Mouse (Mus musculus) heart, embryonic 11.5 days (tissue): ENCODE data around the gene Gm20388. TPM values are rescaled to one million over a fixed set of nuclear protein-coding genes. Genes with fewer than 3 reads are reported as not detected.

ENCODE experiments used
- ATAC-seq: fragments of 200-750 bp; cut with Nextera tagmentation; replicated peaks from 2 replicates; pipeline ENCODE4 v1.8.0; 2017; ENCODE audit warnings: moderate library complexity; ENCODE audit not compliant: insufficient number of reproducible peaks, low FRiP score, low TSS enrichment
- H3K27ac ChIP-seq: fragments of 300-500 bp; sonication (generic); 2 replicates; pipeline ENCODE4 v1.5.1; 2014; ENCODE audit warnings: mild to moderate bottlenecking, low read depth, low read length
- H3K27me3 ChIP-seq: fragments of 300-500 bp; sonication (generic); 2 replicates; pipeline ENCODE4 v1.6.1; 2014; ENCODE audit warnings: mild to moderate bottlenecking, low read length, mixed read lengths; ENCODE audit not compliant: control insufficient read depth, insufficient read depth
- H3K36me3 ChIP-seq: fragments of 300-500 bp; sonication (generic); 2 replicates; pipeline ENCODE4 v1.6.1; 2014; ENCODE audit warnings: mild to moderate bottlenecking, low read length, moderate library complexity, mixed read lengths; ENCODE audit not compliant: control insufficient read depth, insufficient read depth
- H3K4me1 ChIP-seq: fragments of 300-500 bp; sonication (generic); 2 replicates; pipeline ENCODE4 v1.6.1; 2014; ENCODE audit warnings: low read length; ENCODE audit not compliant: control insufficient read depth, insufficient read depth
- H3K4me2 ChIP-seq: fragments of 300-500 bp; sonication (generic); 2 replicates; pipeline ENCODE4 v1.6.1; 2014; ENCODE audit warnings: mild to moderate bottlenecking, moderate library complexity
- H3K4me3 ChIP-seq: fragments of 300-500 bp; sonication (generic); 2 replicates; pipeline ENCODE4 v1.5.1; 2014; ENCODE audit warnings: low read depth, low read length
- H3K9ac ChIP-seq: fragments of 300-500 bp; sonication (generic); 2 replicates; pipeline ENCODE4 v1.6.1; 2014; ENCODE audit warnings: mild to moderate bottlenecking, low read depth, low read length, moderate library complexity
- H3K9me3 ChIP-seq: fragments of 300-500 bp; sonication (generic); replicated peaks from 2 replicates; pipeline ENCODE4 v1.6.1; 2016; ENCODE audit warnings: low read length; ENCODE audit not compliant: control insufficient read depth
- WGBS: fragments of 180-500 bp; shearing (Covaris S2); extraction: QIAGEN DNeasy Blood & Tissue Kit; methylation state at CpG from one replicate; pipeline ENCODE4 v1.1.7; 2014; ENCODE audit not compliant: insufficient replicate concordance; 5-methylcytosine and 5-hydroxymethylcytosine counted together
- polyA plus RNA-seq: library from polyadenylated mRNA; unstranded; fragments of >200 nt; fragmentation: Nextera tagmentation; extraction: Ambion mirVana; gene quantifications from 2 replicates; pipeline ENCODE4 v1.2.1, GENCODE M21; 2014

Gene Gm20388
- polyA plus RNA-seq, 1 experiment from 2014 or later = 6.4 TPM

GRCm38 (mm10) chr8:122143231-122143630, 2232.6 kb downstream of the Gm20388 start:
- Histone ChIP-seq H3K4me2 (no peak overlapping the region), H3K27me3 (no peaks in the 10 kb centered on the region), H3K4me3 (no peak overlapping the region), H3K9ac (no peak overlapping the region), H3K9me3 (no peaks in the 10 kb centered on the region), H3K36me3 (no peaks in the 10 kb centered on the region), H3K4me1 (peaks cover 34% of the 10 kb centered on the region), H3K27ac (no peak overlapping the region)
- no peak for ATAC-seq
- 95% methylated on average over 1 of the region's 1 CpGs for WGBS

GRCm38 (mm10) chr8:122144729-122145311, 2234.2 kb downstream of the Gm20388 start:
- Histone ChIP-seq H3K27me3 (no peaks in the 10 kb centered on the region), H3K9me3 (no peaks in the 10 kb centered on the region), H3K27ac (peak overlapping the region; percentile 63), H3K4me1 (peaks cover 32% of the 10 kb centered on the region), H3K4me3 (no peak overlapping the region), H3K36me3 (no peaks in the 10 kb centered on the region), H3K9ac (no peak overlapping the region), H3K4me2 (no peak overlapping the region)
- ATAC-seq = peak; percentile 37
- WGBS = 29% methylated on average over 11 of the region's 11 CpGs

DNA sequence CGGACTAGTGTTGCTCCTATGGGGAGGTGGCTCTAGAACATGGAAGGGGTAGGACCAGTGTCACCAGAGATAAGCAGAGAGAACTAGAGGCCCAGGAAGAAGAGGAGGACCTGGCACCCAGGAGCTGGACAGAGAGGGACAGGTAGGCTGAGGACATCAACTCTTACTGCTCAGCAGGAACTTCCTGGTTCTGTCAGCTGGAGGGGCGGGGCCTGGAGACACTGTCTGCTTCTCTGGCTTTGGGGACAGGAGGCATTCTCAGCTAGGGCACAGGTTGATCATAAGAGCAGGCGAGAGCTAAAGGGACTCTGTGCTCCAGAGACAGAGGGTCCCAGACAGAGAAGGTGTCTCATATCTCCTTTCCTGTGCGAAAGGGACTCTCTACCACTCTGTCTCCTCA, 2238.4 kb downstream of the Gm20388 start:
- H3K27me3 ChIP-seq = no peaks in the 10 kb centered on the region
- no peak for ATAC-seq
- no peaks in the 10 kb centered on the region for H3K9me3 ChIP-seq
- H3K4me2 ChIP-seq = no peak overlapping the region
- 71% methylated on average over 4 of the region's 4 CpGs for WGBS
- peaks cover 18% of the 10 kb centered on the region for H3K4me1 ChIP-seq
- no peaks in the 10 kb centered on the region for H3K36me3 ChIP-seq
- H3K27ac ChIP-seq = no peak overlapping the region
- no peak overlapping the region for H3K9ac ChIP-seq
- H3K4me3 ChIP-seq = no peak overlapping the region

DNA sequence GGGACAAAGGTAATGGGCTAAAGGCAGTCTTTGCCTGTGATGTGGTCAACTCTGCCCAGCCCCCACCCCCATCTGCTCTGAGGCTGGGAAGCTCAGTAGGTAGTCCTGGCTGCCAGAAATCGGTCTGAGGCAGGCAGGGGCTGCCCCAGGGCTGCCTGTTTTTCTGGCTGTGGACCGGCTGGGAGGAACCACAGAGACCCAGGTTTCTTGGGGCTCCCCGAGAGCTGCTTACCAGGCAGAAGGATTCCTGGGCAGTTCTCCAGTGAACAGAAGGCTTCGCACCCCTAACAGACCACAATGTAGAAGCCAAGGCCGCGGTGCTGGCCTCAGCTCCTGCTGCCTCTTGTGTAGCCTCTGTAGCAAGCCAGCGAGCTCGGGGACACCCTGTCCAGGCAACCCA, 2239.0 kb downstream of the Gm20388 start:
- Histone ChIP-seq H3K4me2 (no peak overlapping the region), H3K27me3 (no peaks in the 10 kb centered on the region), H3K9ac (no peak overlapping the region), H3K9me3 (no peaks in the 10 kb centered on the region), H3K36me3 (no peaks in the 10 kb centered on the region), H3K4me1 (peaks cover 14% of the 10 kb centered on the region), H3K27ac (no peak overlapping the region), H3K4me3 (no peak overlapping the region)
- no peak for ATAC-seq
- 81% methylated on average over 8 of the region's 8 CpGs for WGBS

- no peaks in the 10 kb centered on the region for H3K27me3 ChIP-seq
- H3K27ac ChIP-seq = no peak overlapping the region
- no peak overlapping the region for H3K9ac ChIP-seq
- H3K4me3 ChIP-seq = no peak overlapping the region
- no peaks in the 10 kb centered on the region for H3K36me3 ChIP-seq
- no peak for ATAC-seq
- H3K9me3 ChIP-seq = no peaks in the 10 kb centered on the region
- H3K4me2 ChIP-seq = no peak overlapping the region
- H3K4me1 ChIP-seq = peaks cover 7% of the 10 kb centered on the region; the same call in 1 of the 2 replicates
- 77% methylated on average over 3 of the region's 3 CpGs for WGBS
Measured at GRCm38 (mm10) chr8:122151541-122151940, 2240.9 kb downstream of the Gm20388 start.

DNA sequence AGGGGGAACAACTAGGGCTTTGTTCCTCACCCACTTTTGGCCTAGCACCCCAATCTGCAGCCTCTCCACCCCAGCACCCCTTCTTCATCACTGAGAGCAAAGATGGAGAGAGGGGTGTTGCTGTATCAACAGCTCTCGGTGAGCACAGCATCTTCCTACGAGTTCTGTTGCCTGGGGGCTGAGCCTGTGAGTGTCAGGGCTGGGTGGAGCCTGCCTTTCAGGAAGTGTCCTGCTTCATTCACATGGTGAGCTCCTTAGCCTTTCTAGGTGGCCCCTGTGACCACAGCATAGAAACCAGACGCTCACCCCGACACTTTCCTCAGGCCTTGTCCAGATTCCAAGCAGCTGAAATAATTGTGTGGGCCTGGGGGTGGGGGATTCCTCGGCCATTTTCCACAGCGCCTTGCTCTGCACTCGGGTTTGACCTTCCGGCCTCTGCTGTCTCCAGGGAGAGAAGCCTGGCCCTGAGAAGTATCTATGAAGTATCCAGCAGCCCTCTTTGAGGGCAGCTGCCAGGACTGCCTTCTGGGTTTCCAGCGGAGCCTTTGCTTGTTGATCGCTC, 2244.5 kb downstream of the Gm20388 start:
- WGBS = 36% methylated on average over 10 of the region's 10 CpGs
- peaks cover 3% of the 10 kb centered on the region; the same call in 1 of the 2 replicates for H3K4me1 ChIP-seq
- no peak overlapping the region for H3K4me3 ChIP-seq
- no peaks in the 10 kb centered on the region for H3K36me3 ChIP-seq
- H3K27ac ChIP-seq = no peak overlapping the region
- no peaks in the 10 kb centered on the region for H3K27me3 ChIP-seq
- no peaks in the 10 kb centered on the region for H3K9me3 ChIP-seq
- ATAC-seq = no peak
- H3K4me2 ChIP-seq = no peak overlapping the region
- H3K9ac ChIP-seq = peak overlapping the region; percentile 28; the same call in 1 of the 2 replicates

- no peak for ATAC-seq
- no peaks in the 10 kb centered on the region for H3K36me3 ChIP-seq
- no peak overlapping the region for H3K27ac ChIP-seq
- WGBS = 90% methylated on average over 9 of the region's 9 CpGs
- H3K9ac ChIP-seq = no peak overlapping the region
- H3K4me2 ChIP-seq = no peak overlapping the region
- no peak overlapping the region for H3K4me3 ChIP-seq
- H3K9me3 ChIP-seq = no peaks in the 10 kb centered on the region
- no peaks in the 10 kb centered on the region for H3K27me3 ChIP-seq
- peaks cover 3% of the 10 kb centered on the region; the same call in 1 of the 2 replicates for H3K4me1 ChIP-seq
Measured at GRCm38 (mm10) chr8:122155964-122156363, 2245.3 kb downstream of the Gm20388 start.

- Histone ChIP-seq H3K9ac (no peak overlapping the region), H3K4me2 (no peak overlapping the region), H3K9me3 (no peaks in the 10 kb centered on the region), H3K4me1 (peaks cover 3% of the 10 kb centered on the region; the same call in 1 of the 2 replicates), H3K36me3 (no peaks in the 10 kb centered on the region), H3K4me3 (no peak overlapping the region), H3K27ac (no peak overlapping the region), H3K27me3 (no peaks in the 10 kb centered on the region)
- ATAC-seq = no peak
- 76% methylated on average over 12 of the region's 12 CpGs for WGBS
Measured at GRCm38 (mm10) chr8:122157689-122158088, 2247.0 kb downstream of the Gm20388 start.

- no peak overlapping the region for H3K27ac ChIP-seq
- H3K36me3 ChIP-seq = no peaks in the 10 kb centered on the region
- no peaks in the 10 kb centered on the region for H3K9me3 ChIP-seq
- H3K4me3 ChIP-seq = no peak overlapping the region
- ATAC-seq = no peak
- 68% methylated on average over 5 of the region's 5 CpGs for WGBS
- no peak overlapping the region for H3K4me2 ChIP-seq
- H3K27me3 ChIP-seq = no peaks in the 10 kb centered on the region
- no peak overlapping the region for H3K9ac ChIP-seq
- peaks cover 3% of the 10 kb centered on the region; the same call in 1 of the 2 replicates for H3K4me1 ChIP-seq
Measured at GRCm38 (mm10) chr8:122160165-122160564, 2249.5 kb downstream of the Gm20388 start.
